Mouse (Mus musculus) MEL (cell line): ENCODE data around the gene Cd8b1. TPM values are rescaled to one million over a fixed set of nuclear protein-coding genes. Genes with fewer than 3 reads are reported as not detected.

Experiments
- DNase-seq: peaks from one replicate; pipeline ENCODE4 v3.0.0; 2011; ENCODE audit warnings: low read depth, low spot score
- H3K27ac ChIP-seq: 2 replicates; pipeline ENCODE4 v1.5.1; 2012; ENCODE audit warnings: low read depth, mild to moderate bottlenecking, control low read depth, low read length, moderate library complexity; ENCODE audit not compliant: control insufficient read depth
- H3K27me3 ChIP-seq, 2 experiments: fragments of 150-350 bp in 1 of 2; sonication (generic) in 1 of 2; 2 replicates each; pipeline ENCODE4 v1.6.1; 2012; ENCODE audit warnings: low read length in 2 of 2, mild to moderate bottlenecking in 2 of 2, improper control_type of control experiment in 1 of 2, moderate library complexity in 1 of 2; ENCODE audit not compliant: insufficient read depth in 2 of 2, control insufficient read depth in 1 of 2
- H3K36me3 ChIP-seq, 2 experiments: 2 replicates each; pipeline ENCODE4 v1.6.1; 2012 to 2014; ENCODE audit warnings: low read length in 2 of 2, improper control_type of control experiment in 1 of 2, inconsistent platforms in 1 of 2, mild to moderate bottlenecking in 1 of 2; ENCODE audit not compliant: insufficient read depth in 2 of 2, control insufficient read depth in 1 of 2
- H3K4me1 ChIP-seq, 2 experiments: fragments of 150-350 bp in 1 of 2; sonication (generic) in 1 of 2; 2 replicates each; pipeline ENCODE4 v1.6.1; 2012; ENCODE audit warnings: low read length in 2 of 2, improper control_type of control experiment in 1 of 2, mild to moderate bottlenecking in 1 of 2; ENCODE audit not compliant: insufficient read depth in 2 of 2, control insufficient read depth in 1 of 2
- H3K4me3 ChIP-seq, 2 experiments: fragments of 150-350 bp in 1 of 2; sonication (generic) in 1 of 2; 2 replicates each; pipeline ENCODE4 v1.5.1; 2012; ENCODE audit warnings: low read depth in 2 of 2, low read length in 2 of 2, mild to moderate bottlenecking in 2 of 2, moderate library complexity in 2 of 2, control low read depth in 1 of 2, improper control_type of control experiment in 1 of 2; ENCODE audit not compliant: control insufficient read depth in 1 of 2, insufficient read depth in 1 of 2
- H3K79me2 ChIP-seq: 2 replicates; pipeline ENCODE4 v1.6.1; 2012; ENCODE audit warnings: mild to moderate bottlenecking, low read length, moderate library complexity; ENCODE audit not compliant: control insufficient read depth, poor library complexity, insufficient read depth
- H3K9ac ChIP-seq: 2 replicates; pipeline ENCODE4 v1.6.1; 2012; ENCODE audit warnings: low read depth, mild to moderate bottlenecking, control low read depth, low read length, moderate library complexity; ENCODE audit not compliant: control insufficient read depth, poor library complexity, severe bottlenecking
- H3K9me3 ChIP-seq: fragments of 150-350 bp; sonication (generic); replicated peaks from 2 replicates; pipeline ENCODE4 v1.6.1; 2012; ENCODE audit warnings: mild to moderate bottlenecking, low read length, improper control_type of control experiment, moderate library complexity; ENCODE audit not compliant: insufficient read depth
- CHD1 ChIP-seq: IDR thresholded peaks from 2 replicates; pipeline ENCODE4 v1.6.1; 2012; ENCODE audit warnings: low read depth, mild to moderate bottlenecking, inconsistent platforms, low read length, improper control_type of control experiment
- E2F4 ChIP-seq: IDR thresholded peaks from 2 replicates; pipeline ENCODE4 v1.6.1; 2011; ENCODE audit warnings: low read depth, low read length, improper control_type of control experiment, borderline replicate concordance
- ELF1 ChIP-seq: IDR thresholded peaks from 2 replicates; pipeline ENCODE4 v1.6.1; 2014; ENCODE audit warnings: low read depth, mild to moderate bottlenecking, inconsistent platforms, low read length, improper control_type of control experiment, moderate library complexity
- EP300 ChIP-seq, 2 experiments: IDR thresholded peaks; 2 replicates each; pipeline ENCODE4 v1.6.1; 2011; ENCODE audit warnings: improper control_type of control experiment in 2 of 2, low read length in 2 of 2, low read depth in 1 of 2, mild to moderate bottlenecking in 1 of 2
- ETS1 ChIP-seq: IDR thresholded peaks from 2 replicates; pipeline ENCODE4 v1.6.1; 2012; ENCODE audit warnings: low read depth, mild to moderate bottlenecking, inconsistent platforms, low read length, improper control_type of control experiment, moderate library complexity
- GABPA ChIP-seq: IDR thresholded peaks from 2 replicates; pipeline ENCODE4 v1.6.1; 2012; ENCODE audit warnings: low read depth, mild to moderate bottlenecking, inconsistent platforms, low read length, improper control_type of control experiment, moderate library complexity
- GATA1 ChIP-seq: IDR thresholded peaks from 2 replicates; pipeline ENCODE4 v1.6.1; 2011; ENCODE audit warnings: low read depth, low read length, improper control_type of control experiment
- HCFC1 ChIP-seq: IDR thresholded peaks from 2 replicates; pipeline ENCODE4 v1.6.1; 2012; ENCODE audit warnings: low read depth, mild to moderate bottlenecking, inconsistent platforms, low read length, improper control_type of control experiment, moderate library complexity
- KAT2A ChIP-seq: conservative IDR thresholded peaks from 2 replicates; pipeline ENCODE4 v1.6.1; 2012; ENCODE audit warnings: low read depth, low read length, improper control_type of control experiment, inconsistent platforms
- MAZ ChIP-seq: IDR thresholded peaks from 2 replicates; pipeline ENCODE4 v1.6.1; 2012; ENCODE audit warnings: low read depth, mild to moderate bottlenecking, inconsistent platforms, low read length, improper control_type of control experiment
- MEF2A ChIP-seq: IDR thresholded peaks from 2 replicates; pipeline ENCODE4 v1.6.1; 2014; ENCODE audit warnings: low read depth, mild to moderate bottlenecking, inconsistent platforms, low read length, improper control_type of control experiment; ENCODE audit not compliant: poor library complexity, insufficient replicate concordance, severe bottlenecking; ENCODE audit errors: extremely low read depth
- MXI1 ChIP-seq: IDR thresholded peaks from 2 replicates; pipeline ENCODE4 v1.6.1; 2011; ENCODE audit warnings: mild to moderate bottlenecking, low read depth, low read length, improper control_type of control experiment
- MYB ChIP-seq: IDR thresholded peaks from 2 replicates; pipeline ENCODE4 v1.6.1; 2011; ENCODE audit warnings: mild to moderate bottlenecking, low read depth, low read length, improper control_type of control experiment
- NELFE ChIP-seq: IDR thresholded peaks from 2 replicates; pipeline ENCODE4 v1.6.1; 2011; ENCODE audit warnings: low read depth, low read length, improper control_type of control experiment
- NRF1 ChIP-seq: IDR thresholded peaks from 2 replicates; pipeline ENCODE4 v1.6.1; 2014; ENCODE audit warnings: low read depth, mild to moderate bottlenecking, inconsistent platforms, low read length, improper control_type of control experiment, moderate library complexity; ENCODE audit not compliant: poor library complexity, insufficient read depth, severe bottlenecking
- POLR2A ChIP-seq, 2 experiments: IDR thresholded peaks; 2 replicates each; pipeline ENCODE4 v1.6.1; 2011 to 2012; ENCODE audit warnings: low read length in 2 of 2, mild to moderate bottlenecking in 2 of 2, control low read depth in 1 of 2, improper control_type of control experiment in 1 of 2, low read depth in 1 of 2, moderate library complexity in 1 of 2; ENCODE audit not compliant: control insufficient read depth in 1 of 2, insufficient read depth in 1 of 2, poor library complexity in 1 of 2
- POLR2AphosphoS5 ChIP-seq: IDR thresholded peaks from 2 replicates; pipeline ENCODE4 v1.6.1; 2012; ENCODE audit warnings: low read depth, borderline replicate concordance, mild to moderate bottlenecking, inconsistent platforms, low read length, moderate library complexity, mixed read lengths
- RCOR1 ChIP-seq: IDR thresholded peaks from 2 replicates; pipeline ENCODE4 v1.6.1; 2012; ENCODE audit warnings: low read depth, mild to moderate bottlenecking, inconsistent platforms, low read length, improper control_type of control experiment
- SMC3 ChIP-seq: IDR thresholded peaks from 2 replicates; pipeline ENCODE4 v1.6.1; 2011; ENCODE audit warnings: low read depth, low read length, improper control_type of control experiment
- TAL1 ChIP-seq: IDR thresholded peaks from 2 replicates; pipeline ENCODE4 v1.6.1; 2012; ENCODE audit warnings: mild to moderate bottlenecking, inconsistent platforms, low read length, moderate library complexity, mixed read lengths
- TCF12 ChIP-seq: IDR thresholded peaks from 2 replicates; pipeline ENCODE4 v1.6.1; 2014; ENCODE audit warnings: low read depth, mild to moderate bottlenecking, inconsistent platforms, low read length, improper control_type of control experiment, moderate library complexity
- USF1 ChIP-seq: IDR thresholded peaks from 2 replicates; pipeline ENCODE4 v1.6.1; 2014; ENCODE audit warnings: low read depth, mild to moderate bottlenecking, inconsistent platforms, low read length, improper control_type of control experiment, moderate library complexity
- USF2 ChIP-seq, 2 experiments: IDR thresholded peaks; 2 replicates each; pipeline ENCODE4 v1.6.1; 2011 to 2012; ENCODE audit warnings: improper control_type of control experiment in 2 of 2, low read length in 2 of 2, borderline replicate concordance in 1 of 2, inconsistent platforms in 1 of 2, low read depth in 1 of 2, mild to moderate bottlenecking in 1 of 2; ENCODE audit not compliant: insufficient read depth in 1 of 2
- ZC3H11A ChIP-seq: IDR thresholded peaks from 2 replicates; pipeline ENCODE4 v1.6.1; 2012; ENCODE audit warnings: low read depth, mild to moderate bottlenecking, inconsistent platforms, low read length, improper control_type of control experiment
- ZMIZ1 ChIP-seq: IDR thresholded peaks from 2 replicates; pipeline ENCODE4 v1.6.1; 2012; ENCODE audit warnings: low read depth, mild to moderate bottlenecking, inconsistent platforms, low read length, improper control_type of control experiment, moderate library complexity
- ZNF384 ChIP-seq: IDR thresholded peaks from 2 replicates; pipeline ENCODE4 v1.6.1; 2012; ENCODE audit warnings: low read depth, mild to moderate bottlenecking, inconsistent platforms, low read length, improper control_type of control experiment
- polyA plus RNA-seq, 2 experiments: library from polyadenylated mRNA; stranded (reverse) in 1 of 2; unstranded in 1 of 2; fragments of >175 nt in 1 of 2; fragments of >200 nt in 1 of 2; gene quantifications; 2 replicates each; pipeline versions ENCODE4 v1.2.1 to v1.2.4; 2012; ENCODE audit warnings: low replicate concordance in 2 of 2, low read depth in 1 of 2; ENCODE audit not compliant: insufficient read length in 2 of 2, insufficient read depth in 1 of 2, missing spikeins in 1 of 2
- total RNA-seq: library from RNA; depleted of rRNA; stranded (reverse); fragments of 300-350 nt; gene quantifications from 2 replicates; pipeline ENCODE4 v1.2.3, GENCODE M21; 2012

Cd8b1 gene
- total and polyA plus RNA-seq, 3 experiments, result not detected

DNA sequence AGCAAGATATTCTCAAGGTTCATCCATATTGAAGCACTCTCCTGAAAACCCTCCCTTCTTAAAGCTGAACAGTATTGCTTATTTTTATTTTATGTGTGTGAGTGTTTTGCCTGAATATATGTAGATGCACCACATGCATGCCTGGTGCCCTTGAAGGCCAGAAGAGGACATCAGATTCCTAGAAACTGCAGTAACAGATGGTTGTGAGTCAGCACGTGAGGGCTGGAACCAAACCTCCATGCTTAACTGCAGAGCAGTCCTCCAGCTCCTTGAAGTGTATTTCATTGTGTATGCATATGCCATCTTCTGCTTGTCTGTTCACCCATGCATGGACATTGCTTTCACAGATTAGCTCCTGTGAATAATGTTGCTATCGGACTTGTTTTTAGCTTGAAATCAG lies 41.4 kb downstream of the Cd8b1 start:
- no peaks in the 10 kb centered on the region for H3K4me1 ChIP-seq

GRCm38 (mm10) chr6:71369416-71369815 lies 46.8 kb downstream of the Cd8b1 start:
- Histone ChIP-seq H3K4me1 (no peaks in the 10 kb centered on the region), H3K27me3 (peaks cover 0 to 2% of the 10 kb centered on the region in 2 experiments; a peak in 1 of 4 replicates), H3K9me3 (no peaks in the 10 kb centered on the region), H3K4me3 (no peak overlapping the region), H3K27ac (no peak overlapping the region), H3K36me3 (no peaks in the 10 kb centered on the region), H3K79me2 (no peaks in the 10 kb centered on the region), H3K9ac (no peak overlapping the region)
- no peak for DNase-seq
- TF ChIP-seq ZC3H11A (no peak), ETS1 (no peak), MAZ (no peak), EP300 (IDR thresholded peaks at IDR 0.05; ENCODE audit: low read depth in 1 of 2, low read length in 2 of 2) (no peak), GABPA (no peak), ZNF384 (no peak), GATA1 (no peak), ZMIZ1 (no peak), RCOR1 (no peak), MXI1 (no peak), POLR2A (IDR thresholded peaks at IDR 0.05; ENCODE audit: control insufficient read depth in 1 of 2, insufficient read depth in 1 of 2, low read depth in 1 of 2, low read length in 2 of 2, poor library complexity in 1 of 2) (no peak), NRF1 (no peak), USF2 (IDR thresholded peaks at IDR 0.05; ENCODE audit: borderline replicate concordance in 1 of 2, insufficient read depth in 1 of 2, low read depth in 1 of 2, low read length in 2 of 2) (no peak), ELF1 (no peak), KAT2A (no peak), MYB (no peak), SMC3 (no peak), NELFE (no peak), TCF12 (no peak), E2F4 (no peak)

More for the DNA sequence above, 41.4 kb downstream of the Cd8b1 start:
- Histone ChIP-seq H3K27ac (no peak overlapping the region), H3K27me3 (peaks cover 0 to 2% of the 10 kb centered on the region in 2 experiments; a peak in 1 of 4 replicates), H3K4me3 (no peak overlapping the region), H3K36me3 (no peaks in the 10 kb centered on the region), H3K79me2 (no peaks in the 10 kb centered on the region), H3K9ac (no peak overlapping the region), H3K9me3 (no peaks in the 10 kb centered on the region)
- TF ChIP-seq GABPA (no peak), EP300 (IDR thresholded peaks at IDR 0.05; ENCODE audit: low read depth in 1 of 2, low read length in 2 of 2) (no peak), POLR2AphosphoS5 (no peak), MAZ (no peak), USF2 (IDR thresholded peaks at IDR 0.05; ENCODE audit: borderline replicate concordance in 1 of 2, insufficient read depth in 1 of 2, low read depth in 1 of 2, low read length in 2 of 2) (no peak), USF1 (no peak), ETS1 (no peak), TAL1 (no peak), HCFC1 (no peak), CHD1 (no peak), MEF2A (no peak)
- no peak for DNase-seq
